Mouse (Mus musculus) heart, postnatal 25 days (tissue): ENCODE results near the gene Kank3. TPM values are rescaled to one million over a fixed set of nuclear protein-coding genes. Genes with fewer than 3 reads are reported as not detected.

Experiments used
- DNase-seq: peaks from one replicate; pipeline ENCODE4 v3.0.0; 2022; ENCODE audit warnings: low spot score
- intact Hi-C: fragments of 180-260 bp; cut with DNase I; formaldehyde crosslinking; loops from one replicate; pipeline ENCODE4 v1.15.1; 2025
- total RNA-seq, 2 experiments: library from RNA; stranded (reverse); gene quantifications; 2 replicates each; pipeline ENCODE4 v1.2.3; 2021

The Kank3 gene
- total RNA-seq, result 10 to 100 TPM; 55.0 to 69.3 TPM

- intact Hi-C loops, result no loop called here
- peak; percentile 90 for DNase-seq
Observed at GRCm38 (mm10) chr17:33810334-33811141, at the start of gene Kank3. Gene Kank3, plus strand, starts transcription at chr17:33810519.

GRCm38 (mm10) chr17:33766389-33766788 is 43.9 kb upstream of the Kank3 start:
- intact Hi-C loops, result no loop called here
- no peak for DNase-seq

GRCm38 (mm10) chr17:33771617-33772016 is 38.7 kb upstream of the Kank3 start:
- DNase-seq, result no peak
- intact Hi-C loops, result no loop called here

GRCm38 (mm10) chr17:33773426-33773825 is 36.9 kb upstream of the Kank3 start:
- no peak for DNase-seq
- intact Hi-C loops, result no loop called here

GRCm38 (mm10) chr17:33773871-33774572 is 36.3 kb upstream of the Kank3 start:
- intact Hi-C loops, result no loop called here
- DNase-seq, result no peak

GRCm38 (mm10) chr17:33774573-33775155 is 35.7 kb upstream of the Kank3 start:
- no peak for DNase-seq
- intact Hi-C loops, result no loop called here

- intact Hi-C loops, result no loop called here
- DNase-seq, result no peak
Observed at GRCm38 (mm10) chr17:33775287-33775686, 35.0 kb upstream of the Kank3 start.

GRCm38 (mm10) chr17:33779271-33779966 is 30.9 kb upstream of the Kank3 start:
- DNase-seq, result peak; percentile 93
- intact Hi-C loops, result loop anchor here (2.0 kb wide), 1 partner anchor 17 kb away; no protein-coding TSS in a partner anchor

- intact Hi-C loops, result loop anchor here (2.0 kb wide), 1 partner anchor 17 kb away; no protein-coding TSS in a partner anchor
- DNase-seq, result no peak
Observed at GRCm38 (mm10) chr17:33779967-33780295, 30.4 kb upstream of the Kank3 start.

GRCm38 (mm10) chr17:33780431-33780830 is 29.9 kb upstream of the Kank3 start:
- intact Hi-C loops, result no loop called here
- no peak for DNase-seq

GRCm38 (mm10) chr17:33781124-33781977 is 29.0 kb upstream of the Kank3 start, which contains the start of gene Angptl4:
Gene Angptl4, minus strand, starts transcription at chr17:33781830.
- intact Hi-C loops, result no loop called here
- DNase-seq, result peak; percentile 70

- DNase-seq, result no peak
Observed at GRCm38 (mm10) chr17:33782067-33782466, 28.3 kb upstream of the Kank3 start.

GRCm38 (mm10) chr17:33783408-33783807 is 26.9 kb upstream of the Kank3 start:
- intact Hi-C loops, result no loop called here
- peak; percentile 56 for DNase-seq

More at GRCm38 (mm10) chr17:33782067-33782466, 28.3 kb upstream of the Kank3 start:
- intact Hi-C loops, result no loop called here

- intact Hi-C loops, result no loop called here
- DNase-seq, result no peak
Observed at GRCm38 (mm10) chr17:33784939-33785338, 25.4 kb upstream of the Kank3 start.

GRCm38 (mm10) chr17:33786375-33786774 is 23.9 kb upstream of the Kank3 start:
- intact Hi-C loops, result no loop called here
- no peak for DNase-seq

- no peak for DNase-seq
- intact Hi-C loops, result no loop called here
Observed at GRCm38 (mm10) chr17:33788732-33789131, 21.6 kb upstream of the Kank3 start.

- intact Hi-C loops, result loop anchor here (1.0 kb wide), 1 partner anchor 52 kb away; no protein-coding TSS in a partner anchor
- no peak for DNase-seq
Observed at GRCm38 (mm10) chr17:33798306-33798705, 12.0 kb upstream of the Kank3 start.

- intact Hi-C loops, result no loop called here
- DNase-seq, result no peak
Observed at GRCm38 (mm10) chr17:33799277-33799676, 11.0 kb upstream of the Kank3 start.

- no peak for DNase-seq
- intact Hi-C loops, result loop anchor here (1.0 to 10.0 kb wide), 3 partner anchors 56 to 365 kb away; partner anchors contain the start of gene Myo1f
Observed at GRCm38 (mm10) chr17:33802221-33802620, 8.1 kb upstream of the Kank3 start.
